Mouse (Mus musculus) inflammation-experienced regulatory T-cells (primary cell): ENCODE data around the gene Cpa5. TPM values are rescaled to one million over a fixed set of nuclear protein-coding genes. Genes with fewer than 3 reads are reported as not detected.

Experiments
- polyA plus RNA-seq, 2 experiments: library from polyadenylated mRNA; unstranded; fragments of 100-300 nt; shearing (Covaris generic); gene quantifications; one replicate each; pipeline ENCODE4 v1.2.1; 2017

Gene Cpa5
- polyA plus RNA-seq = under 1 TPM in 1 of 2 experiments, not detected in 1; 0.29 TPM

DNA sequence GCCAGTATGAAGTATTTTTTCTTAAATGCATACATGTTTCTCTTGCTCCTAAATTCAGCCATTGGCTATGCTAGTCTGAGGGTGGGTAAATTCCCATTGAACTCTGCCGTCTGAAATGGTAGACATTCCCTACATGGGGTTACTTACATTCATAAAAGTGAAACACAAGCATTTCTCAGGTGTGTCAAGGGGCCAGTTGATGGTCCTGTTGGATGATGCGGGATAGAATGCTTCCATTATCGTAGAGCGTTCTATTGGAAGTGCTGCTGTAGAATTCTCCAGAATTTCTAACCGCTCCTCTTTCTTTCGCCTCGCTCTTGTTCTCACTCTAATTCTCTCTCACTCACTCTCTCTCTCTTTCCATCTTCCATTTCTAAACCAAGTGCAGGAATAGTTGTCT lies at the start of gene Cpa5:
Gene Cpa5 (plus strand): TSS at position 301 of the 400 bp plus-strand sequence.

DNA sequence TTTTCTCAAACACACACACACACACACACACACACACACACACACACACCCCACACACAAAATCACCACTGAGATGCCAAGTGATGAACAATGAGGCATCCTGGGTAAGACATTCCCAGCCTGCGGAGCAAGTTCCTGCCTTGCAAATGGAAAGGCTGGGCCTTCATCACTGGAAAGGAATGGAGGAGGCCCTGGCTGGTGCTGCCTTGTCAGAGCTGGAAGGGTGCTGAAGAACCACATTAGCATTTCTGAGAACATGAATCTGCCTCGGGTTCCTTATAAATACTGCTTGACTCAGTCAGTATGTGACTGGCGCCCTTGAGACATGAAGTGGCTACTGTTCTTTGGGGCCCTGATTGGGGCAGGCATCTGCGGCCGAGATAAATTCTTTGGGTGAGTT lies 42.7 kb upstream of the Cpa5 start, which contains the start of gene Cpa4:
Gene Cpa4 (plus strand): TSS at position 301 of the 400 bp plus-strand sequence.

DNA sequence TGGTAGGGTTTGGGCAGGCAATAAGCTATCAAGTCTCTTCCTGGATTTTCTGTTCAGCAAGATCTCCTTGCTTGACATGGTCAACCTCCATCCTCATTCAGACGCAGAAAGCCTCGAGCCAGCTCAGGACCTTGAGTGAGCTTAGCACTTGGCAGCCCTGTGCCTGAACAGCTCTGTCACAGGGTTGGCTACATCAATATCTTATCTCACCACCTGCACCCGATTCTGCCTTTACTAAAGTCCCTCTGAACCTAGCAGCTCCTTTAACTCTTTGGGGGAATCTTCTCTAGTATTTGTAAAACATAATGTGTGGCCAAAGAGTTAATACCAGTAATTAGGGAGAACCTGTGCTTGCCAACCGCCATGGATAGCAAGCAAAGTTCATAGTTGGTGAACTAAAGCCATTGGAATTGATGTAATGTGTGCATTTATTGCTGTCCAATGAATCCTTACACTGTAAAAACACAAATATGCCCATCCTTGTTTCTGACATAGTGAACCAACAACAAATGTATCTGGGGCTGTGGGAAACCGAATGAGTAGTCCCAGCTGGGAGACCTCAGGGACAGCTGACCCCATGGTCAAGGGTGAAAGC lies 28.0 kb downstream of the Cpa5 start, which contains the start of gene Cpa1:
Gene Cpa1 (plus strand): TSS at position 545 of the 595 bp plus-strand sequence.

Other genes starting within 250 kb of the Cpa5 start
- gene Zc3hc1, start 220.0 kb upstream of the Cpa5 start, polyA plus RNA-seq = 10 to 100 TPM; 35.6 to 44.4 TPM
- gene Klhdc10, start 209.1 kb upstream of the Cpa5 start, polyA plus RNA-seq = 10 to 100 TPM; 13.8 to 14.1 TPM
- gene Tmem209, start 101.2 kb upstream of the Cpa5 start, polyA plus RNA-seq = 10 to 100 TPM; 50.1 to 61.9 TPM
- under 1 TPM in 1 of 2 experiments, not detected in 1; 0.73 TPM for gene Ssmem1, start 101.2 kb upstream of the Cpa5 start, polyA plus RNA-seq
- 1 to 10 TPM in 1 of 2 experiments, not detected in 1; 1.8 TPM for gene Cpa2, start 69.4 kb upstream of the Cpa5 start, polyA plus RNA-seq
- gene Cpa4, start 42.6 kb upstream of the Cpa5 start, polyA plus RNA-seq = under 1 TPM in 1 of 2 experiments, not detected in 1; 0.27 TPM
- gene Cpa1, start 28.2 kb downstream of the Cpa5 start, polyA plus RNA-seq = not detected
- gene Cep41, start 82.7 kb downstream of the Cpa5 start, polyA plus RNA-seq = 10 to 100 TPM; 11.9 to 14.6 TPM
- under 1 TPM; 0.43 to 0.58 TPM for gene Mest, start 112.5 kb downstream of the Cpa5 start, polyA plus RNA-seq